Mouse (Mus musculus) embryonic facial prominence, embryonic 10.5 days (tissue): Measurements from ENCODE around the gene Lyzl6. TPM values are rescaled to one million over a fixed set of nuclear protein-coding genes. Genes with fewer than 3 reads are reported as not detected.
"Not testable (repeated sequence)": the region's sequence is repeated elsewhere in the genome, so short reads cannot be mapped to it uniquely, and the experiment has no call there.

Experiments used
- DNase-seq: peaks from one replicate; pipeline ENCODE4 v3.0.0-alpha.2; 2017; ENCODE audit warnings: low spot score
- H3K27ac ChIP-seq: fragments of 300-500 bp; sonication (generic); replicated peaks from 2 replicates; pipeline ENCODE4 v1.5.1; 2016; ENCODE audit warnings: mild to moderate bottlenecking
- H3K27me3 ChIP-seq: fragments of 300-500 bp; sonication (generic); replicated peaks from 2 replicates; pipeline ENCODE4 v1.6.1; 2016; ENCODE audit warnings: low read depth, mild to moderate bottlenecking; ENCODE audit not compliant: poor library complexity, severe bottlenecking
- H3K36me3 ChIP-seq: fragments of 300-500 bp; sonication (generic); replicated peaks from 2 replicates; pipeline ENCODE4 v1.6.1; 2016; ENCODE audit warnings: mild to moderate bottlenecking, moderate library complexity
- H3K4me1 ChIP-seq: fragments of 300-500 bp; sonication (generic); 2 replicates; pipeline ENCODE4 v1.6.1; 2016
- H3K4me3 ChIP-seq: fragments of 300-500 bp; sonication (generic); 2 replicates; pipeline ENCODE4 v1.5.1; 2016; ENCODE audit warnings: mild to moderate bottlenecking, moderate library complexity
- H3K9me3 ChIP-seq: fragments of 300-500 bp; sonication (generic); 2 replicates; pipeline ENCODE4 v1.6.1; 2016; ENCODE audit warnings: mild to moderate bottlenecking
- WGBS: fragments of 180-500 bp; shearing (Covaris S2); methylation state at CpG from one replicate; pipeline ENCODE4 v1.1.7; 2016; 5-methylcytosine and 5-hydroxymethylcytosine counted together
- polyA plus RNA-seq: library from polyadenylated mRNA; unstranded; fragments of >200 nt; fragmentation: Nextera tagmentation; extraction: Ambion mirVana; gene quantifications from 2 replicates; pipeline ENCODE4 v1.2.1, GENCODE M21; 2016

The Lyzl6 gene
- not detected in 2 replicates for polyA plus RNA-seq

- Histone ChIP-seq H3K9me3 (no peaks in the 10 kb centered on the region), H3K27ac (no peak within 1 kb of the TSS), H3K4me3 (0 out of 2 replicates have a peak within 1 kb of the TSS, but pooled peaks have one; percentile 11), H3K4me1 (no peaks in the 10 kb centered on the region; the same call in 1 of the 2 replicates), H3K27me3 (peaks cover 62% of the 10 kb centered on the region), H3K36me3 (no peaks in the 10 kb centered on the region)
- WGBS = 80% methylated on average over 3 of the region's 3 CpGs
- no peak for DNase-seq
Observed at GRCm38 (mm10) chr11:103638790-103639189, at the start of gene Lyzl6. Lyzl6 (minus strand) TSS chr11:103638890.

- H3K27me3 ChIP-seq = no peaks in the 10 kb centered on the region
- H3K36me3 ChIP-seq = peaks cover 74% of the 10 kb centered on the region
- DNase-seq = no peak
- H3K4me1 ChIP-seq = peaks cover 30% of the 10 kb centered on the region
- no peaks in the 10 kb centered on the region for H3K9me3 ChIP-seq
- no peak overlapping the region for H3K4me3 ChIP-seq
- 81% methylated on average over 6 of the region's 6 CpGs for WGBS
- no peak overlapping the region for H3K27ac ChIP-seq
Observed at GRCm38 (mm10) chr11:103686706-103687105, 48.0 kb upstream of the Lyzl6 start.

GRCm38 (mm10) chr11:103685261-103685736 is 46.6 kb upstream of the Lyzl6 start:
- 91% methylated on average over 7 of the region's 7 CpGs for WGBS
- Histone ChIP-seq H3K27ac (no peak overlapping the region), H3K9me3 (no peaks in the 10 kb centered on the region), H3K36me3 (peaks cover 88% of the 10 kb centered on the region), H3K4me1 (peaks cover 30% of the 10 kb centered on the region), H3K4me3 (no peak overlapping the region), H3K27me3 (no peaks in the 10 kb centered on the region)
- DNase-seq = no peak

- 84% methylated on average over 11 of the region's 11 CpGs for WGBS
- Histone ChIP-seq H3K4me3 (no peak overlapping the region), H3K9me3 (no peaks in the 10 kb centered on the region), H3K27me3 (no peaks in the 10 kb centered on the region), H3K27ac (no peak overlapping the region), H3K36me3 (peaks cover 100% of the 10 kb centered on the region), H3K4me1 (peaks cover 15% of the 10 kb centered on the region)
- no peak for DNase-seq
Observed at GRCm38 (mm10) chr11:103683667-103684334, 45.1 kb upstream of the Lyzl6 start.

- not testable (repeated sequence) for H3K27me3 ChIP-seq, H3K9me3 ChIP-seq, H3K27ac ChIP-seq, H3K4me3 ChIP-seq, H3K4me1 ChIP-seq
- 40% methylated on average over 2 of the region's 2 CpGs for WGBS
- DNase-seq = peak; percentile 59
- H3K36me3 ChIP-seq = peaks cover 71% of the 10 kb centered on the region
Observed at GRCm38 (mm10) chr11:103677042-103677441, 38.4 kb upstream of the Lyzl6 start.

- no peaks in the 10 kb centered on the region for H3K4me1 ChIP-seq
- H3K36me3 ChIP-seq = peaks cover 56% of the 10 kb centered on the region
- no peak overlapping the region for H3K27ac ChIP-seq
- no peaks in the 10 kb centered on the region for H3K27me3 ChIP-seq
- peak; percentile 70 for DNase-seq
- no peaks in the 10 kb centered on the region for H3K9me3 ChIP-seq
- WGBS = 31% methylated on average over 3 of the region's 3 CpGs
- H3K4me3 ChIP-seq = no peak overlapping the region
Observed at GRCm38 (mm10) chr11:103675556-103675955, 36.9 kb upstream of the Lyzl6 start.

- no peaks in the 10 kb centered on the region for H3K9me3 ChIP-seq
- H3K27me3 ChIP-seq = peaks cover 30% of the 10 kb centered on the region
- no peak overlapping the region for H3K4me3 ChIP-seq
- 54% methylated on average over 13 of the region's 13 CpGs for WGBS
- DNase-seq = no peak
- H3K27ac ChIP-seq = no peak overlapping the region
- peaks cover 17% of the 10 kb centered on the region for H3K4me1 ChIP-seq
- H3K36me3 ChIP-seq = no peaks in the 10 kb centered on the region
Observed at GRCm38 (mm10) chr11:103666907-103667426, 28.3 kb upstream of the Lyzl6 start.

- peaks cover 31% of the 10 kb centered on the region for H3K27me3 ChIP-seq
- no peak for DNase-seq
Observed at GRCm38 (mm10) chr11:103666181-103666906, 27.7 kb upstream of the Lyzl6 start.

GRCm38 (mm10) chr11:103665695-103666094 is 27.0 kb upstream of the Lyzl6 start:
- Histone ChIP-seq H3K4me1 (peaks cover 17% of the 10 kb centered on the region), H3K36me3 (no peaks in the 10 kb centered on the region), H3K4me3 (no peak overlapping the region), H3K9me3 (no peaks in the 10 kb centered on the region), H3K27me3 (peaks cover 31% of the 10 kb centered on the region), H3K27ac (no peak overlapping the region)
- no peak for DNase-seq
- WGBS = 60% methylated on average over 1 of the region's 1 CpGs

More at GRCm38 (mm10) chr11:103666181-103666906, 27.7 kb upstream of the Lyzl6 start:
- H3K9me3 ChIP-seq = no peaks in the 10 kb centered on the region
- no peaks in the 10 kb centered on the region for H3K36me3 ChIP-seq
- peaks cover 17% of the 10 kb centered on the region for H3K4me1 ChIP-seq
- 25% methylated on average over 10 of the region's 10 CpGs for WGBS
- no peak overlapping the region for H3K27ac ChIP-seq
- H3K4me3 ChIP-seq = no peak overlapping the region

- Histone ChIP-seq H3K27me3 (peaks cover 33% of the 10 kb centered on the region), H3K36me3 (no peaks in the 10 kb centered on the region), H3K9me3 (no peaks in the 10 kb centered on the region), H3K4me1 (peaks cover 17% of the 10 kb centered on the region), H3K4me3 (no peak overlapping the region), H3K27ac (no peak overlapping the region)
- no peak for DNase-seq
- WGBS = 88% methylated on average over 8 of the region's 8 CpGs
Observed at GRCm38 (mm10) chr11:103663119-103663518, 24.4 kb upstream of the Lyzl6 start.

GRCm38 (mm10) chr11:103662546-103662945 is 23.9 kb upstream of the Lyzl6 start:
- Histone ChIP-seq H3K4me3 (no peak overlapping the region), H3K27me3 (peaks cover 34% of the 10 kb centered on the region), H3K36me3 (no peaks in the 10 kb centered on the region), H3K9me3 (no peaks in the 10 kb centered on the region), H3K4me1 (peaks cover 17% of the 10 kb centered on the region), H3K27ac (no peak overlapping the region)
- 83% methylated on average over 5 of the region's 5 CpGs for WGBS
- no peak for DNase-seq

GRCm38 (mm10) chr11:103661863-103662262 is 23.2 kb upstream of the Lyzl6 start:
- H3K36me3 ChIP-seq = no peaks in the 10 kb centered on the region
- WGBS = 61% methylated on average over 4 of the region's 4 CpGs
- H3K9me3 ChIP-seq = no peaks in the 10 kb centered on the region
- peaks cover 34% of the 10 kb centered on the region for H3K27me3 ChIP-seq
- DNase-seq = no peak
- H3K27ac ChIP-seq = no peak overlapping the region
- peaks cover 12% of the 10 kb centered on the region for H3K4me1 ChIP-seq
- no peak overlapping the region for H3K4me3 ChIP-seq
